Mouse (Mus musculus) thymus, postnatal 0 days (tissue): ENCODE data around the gene Gprc5a. TPM values are rescaled to one million over a fixed set of nuclear protein-coding genes. Genes with fewer than 3 reads are reported as not detected.

Experiments
- DNase-seq: peaks from one replicate; pipeline ENCODE4 v3.0.0-alpha.2; 2015; ENCODE audit warnings: low spot score
- polyA plus RNA-seq: library from polyadenylated mRNA; unstranded; fragments of >200 nt; fragmentation: Nextera tagmentation; extraction: Ambion mirVana; gene quantifications from 2 replicates; pipeline ENCODE4 v1.2.1, GENCODE M21; 2015

Gene Gprc5a
- 3.7 and 4.6 TPM in 2 replicates for polyA plus RNA-seq

- DNase-seq = peak; percentile 32
Measured at GRCm38 (mm10) chr6:135065236-135065957, at the start of gene Gprc5a. TSS of gene Gprc5a (plus strand) at chr6:135065651.

GRCm38 (mm10) chr6:135017211-135017610 is 48.2 kb upstream of the Gprc5a start:
- no peak for DNase-seq

- DNase-seq = no peak
Measured at GRCm38 (mm10) chr6:135019564-135019963, 45.9 kb upstream of the Gprc5a start.

GRCm38 (mm10) chr6:135021633-135022032 is 43.8 kb upstream of the Gprc5a start:
- DNase-seq = no peak

GRCm38 (mm10) chr6:135023379-135023778 is 42.1 kb upstream of the Gprc5a start:
- no peak for DNase-seq

- DNase-seq = no peak
Measured at GRCm38 (mm10) chr6:135024781-135025420, 40.5 kb upstream of the Gprc5a start.

GRCm38 (mm10) chr6:135026232-135026631 is 39.2 kb upstream of the Gprc5a start:
- peak; percentile 58 for DNase-seq

GRCm38 (mm10) chr6:135026755-135027154 is 38.7 kb upstream of the Gprc5a start:
- DNase-seq = no peak

- DNase-seq = no peak
Measured at GRCm38 (mm10) chr6:135029246-135029645, 36.2 kb upstream of the Gprc5a start.

- DNase-seq = no peak
Measured at GRCm38 (mm10) chr6:135038674-135039073, 26.8 kb upstream of the Gprc5a start.

GRCm38 (mm10) chr6:135040275-135040871 is 25.1 kb upstream of the Gprc5a start:
- no peak for DNase-seq

GRCm38 (mm10) chr6:135041930-135042329 is 23.5 kb upstream of the Gprc5a start:
- DNase-seq = no peak

GRCm38 (mm10) chr6:135047276-135047675 is 18.2 kb upstream of the Gprc5a start:
- DNase-seq = no peak

GRCm38 (mm10) chr6:135048509-135048908 is 16.9 kb upstream of the Gprc5a start:
- no peak for DNase-seq

GRCm38 (mm10) chr6:135048956-135049355 is 16.5 kb upstream of the Gprc5a start:
- DNase-seq = no peak

GRCm38 (mm10) chr6:135053789-135054188 is 11.7 kb upstream of the Gprc5a start:
- DNase-seq = no peak

- DNase-seq = no peak
Measured at GRCm38 (mm10) chr6:135055882-135056281, 9.6 kb upstream of the Gprc5a start.

- DNase-seq = no peak
Measured at GRCm38 (mm10) chr6:135060728-135061127, 4.7 kb upstream of the Gprc5a start.

GRCm38 (mm10) chr6:135064621-135065020 is 830 bp upstream of the Gprc5a start:
- DNase-seq = no peak

- no peak for DNase-seq
Measured at GRCm38 (mm10) chr6:135066795-135067445, 1.5 kb downstream of the Gprc5a start.

GRCm38 (mm10) chr6:135068221-135068620 is 2.8 kb downstream of the Gprc5a start:
- DNase-seq = no peak

- DNase-seq = no peak
Measured at GRCm38 (mm10) chr6:135069856-135070255, 4.4 kb downstream of the Gprc5a start.
